ENCODE assay signal across 8 mouse cellular contexts in genomic region chr12:107093326-107093725, GRCm38 (mm10).
DNase-seq lines count a peak whose midpoint lies in the region; TF ChIP-seq lines count a peak whose summit lies in the region.
"Had no signal": no experiment of that assay in that cellular context is flagged by ENCODE, and none has a peak within 500 bp of the region (broad histone marks: within the 10 kb centered on the region; RNA-seq: fewer than 3 reads in every experiment).

No protein-coding gene starts in this region.

- TF ChIP-seq CTCF in brain, embryonic 14.5 days (IDR thresholded peaks at IDR 0.05; ENCODE audit: borderline replicate concordance, extremely low read depth, insufficient read depth, insufficient read length) = no peak

- peak; percentile 53 for DNase-seq in brain, embryonic 14.5 days (ENCODE audit: low read depth)
- DNase-seq in cerebellum, adult 9-10 months = peak; percentile 85
- peak; percentile 63 to 73 for DNase-seq in layer of hippocampus, adult 8-10 months (ENCODE audit: low spot score in 2 of 2)
- DNase-seq in left cerebral cortex, postnatal 4 days = peak; percentile 17
- DNase-seq in gastrocnemius, postnatal 4 days (ENCODE audit: low spot score in 2 of 2) = no peak
- no peak for DNase-seq in spleen, adult 18-20 months
- DNase-seq in urinary bladder, postnatal 10 days (ENCODE audit: low spot score) = no peak
- DNase-seq: kidney, adult 11 months had no signal

- TF ChIP-seq POLR2A in brain, embryonic 14.5 days (IDR thresholded peaks at IDR 0.05; ENCODE audit: borderline replicate concordance, extremely low read depth, insufficient read depth, insufficient read length, poor library complexity, severe bottlenecking) = no peak

- intact Hi-C loops in left cerebral cortex, postnatal 4 days (cut with DNase I) = no loop called here

Comparison
In these comparisons a context has a peak if more than half of its experiments do, and no peak if none do; other contexts are left out.
1. DNase-seq: peak in brain, embryonic 14.5 days (single experiment), cerebellum, adult 9-10 months (single experiment), layer of hippocampus, adult 8-10 months (2 of 2) and left cerebral cortex, postnatal 4 days (single experiment); none in gastrocnemius, postnatal 4 days (0 of 2), spleen, adult 18-20 months (0 of 2) and urinary bladder, postnatal 10 days (single experiment).